Mouse (Mus musculus) forebrain, embryonic 10.5 days (tissue): ENCODE measurements around the gene Unc5b. TPM values are rescaled to one million over a fixed set of nuclear protein-coding genes. Genes with fewer than 3 reads are reported as not detected.

Source experiments
- DNase-seq: peaks from one replicate; pipeline ENCODE4 v3.0.0-alpha.2; 2017; ENCODE audit warnings: low spot score; ENCODE audit errors: extremely low spot score
- H3K27ac ChIP-seq: fragments of 300-500 bp; sonication (generic); 2 replicates; pipeline ENCODE4 v1.5.1; 2016; ENCODE audit warnings: mild to moderate bottlenecking
- H3K27me3 ChIP-seq: fragments of 300-500 bp; sonication (generic); 2 replicates; pipeline ENCODE4 v1.6.1; 2016; ENCODE audit warnings: mild to moderate bottlenecking; ENCODE audit not compliant: poor library complexity, severe bottlenecking
- H3K36me3 ChIP-seq: fragments of 300-500 bp; sonication (generic); replicated peaks from 2 replicates; pipeline ENCODE4 v1.6.1; 2016; ENCODE audit warnings: mild to moderate bottlenecking, moderate library complexity
- H3K4me1 ChIP-seq: fragments of 300-500 bp; sonication (generic); 2 replicates; pipeline ENCODE4 v1.6.1; 2016
- H3K4me3 ChIP-seq: fragments of 300-500 bp; sonication (generic); 2 replicates; pipeline ENCODE4 v1.5.1; 2016; ENCODE audit warnings: mild to moderate bottlenecking, moderate library complexity
- H3K9me3 ChIP-seq: fragments of 300-500 bp; sonication (generic); 2 replicates; pipeline ENCODE4 v1.6.1; 2016; ENCODE audit warnings: mild to moderate bottlenecking, moderate library complexity
- WGBS: fragments of 180-500 bp; shearing (Covaris S2); methylation state at CpG from one replicate; pipeline ENCODE4 v1.1.7; 2016; 5-methylcytosine and 5-hydroxymethylcytosine counted together
- polyA plus RNA-seq: library from polyadenylated mRNA; unstranded; fragments of >200 nt; fragmentation: Nextera tagmentation; extraction: Ambion mirVana; gene quantifications from 2 replicates; pipeline ENCODE4 v1.2.1, GENCODE M21; 2016

Gene Unc5b
- polyA plus RNA-seq, 1 experiment from 2014 or later, result 3.4 TPM

GRCm38 (mm10) chr10:60803971-60804370 lies 27.4 kb downstream of the Unc5b start:
- Histone ChIP-seq H3K27me3 (peaks cover 58% of the 10 kb centered on the region), H3K4me3 (no peak overlapping the region), H3K27ac (no peak overlapping the region), H3K36me3 (no peaks in the 10 kb centered on the region), H3K9me3 (no peaks in the 10 kb centered on the region), H3K4me1 (peaks cover 95% of the 10 kb centered on the region)
- no peak for DNase-seq
- 94% methylated on average over 10 of the region's 10 CpGs for WGBS

DNA sequence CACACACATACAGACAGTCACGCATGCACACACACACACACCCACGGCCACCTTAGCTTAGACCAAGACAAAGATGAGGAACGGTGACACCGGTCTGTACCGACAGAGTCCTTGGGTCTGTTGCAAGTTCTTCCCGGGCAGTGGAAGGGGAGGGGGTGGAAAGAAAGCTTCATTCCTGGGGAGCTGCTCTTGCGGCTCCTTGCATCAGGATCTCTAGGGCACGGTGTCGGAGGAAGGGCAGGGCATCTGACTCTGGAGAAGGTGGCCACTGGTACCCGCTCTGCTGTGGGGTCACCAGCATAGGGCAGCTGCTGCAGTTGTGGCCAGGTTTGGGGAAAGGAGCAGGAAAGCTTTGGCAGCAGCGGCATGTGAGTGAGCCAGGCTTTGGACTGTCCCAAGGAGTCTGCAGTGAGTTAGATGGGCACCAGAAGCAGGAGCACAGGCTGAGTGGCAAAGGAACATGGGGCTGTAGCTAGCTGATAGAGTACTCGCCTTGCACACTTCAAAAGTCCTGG lies 29.4 kb downstream of the Unc5b start:
- Histone ChIP-seq H3K27me3 (peaks cover 52% of the 10 kb centered on the region), H3K4me3 (no peak overlapping the region), H3K9me3 (no peaks in the 10 kb centered on the region), H3K4me1 (peaks cover 88% of the 10 kb centered on the region), H3K36me3 (no peaks in the 10 kb centered on the region), H3K27ac (peak overlapping the region; percentile 54; the same call in 1 of the 2 replicates)
- 73% methylated on average over 12 of the region's 12 CpGs for WGBS
- DNase-seq, result no peak

GRCm38 (mm10) chr10:60801168-60801897 lies 30.0 kb downstream of the Unc5b start:
- H3K4me3 ChIP-seq, result no peak overlapping the region
- H3K4me1 ChIP-seq, result peaks cover 88% of the 10 kb centered on the region
- H3K27ac ChIP-seq, result peak overlapping the region; percentile 54
- H3K36me3 ChIP-seq, result no peaks in the 10 kb centered on the region
- no peak for DNase-seq
- 45% methylated on average over 11 of the region's 11 CpGs for WGBS
- no peaks in the 10 kb centered on the region for H3K9me3 ChIP-seq
- peaks cover 54% of the 10 kb centered on the region for H3K27me3 ChIP-seq

DNA sequence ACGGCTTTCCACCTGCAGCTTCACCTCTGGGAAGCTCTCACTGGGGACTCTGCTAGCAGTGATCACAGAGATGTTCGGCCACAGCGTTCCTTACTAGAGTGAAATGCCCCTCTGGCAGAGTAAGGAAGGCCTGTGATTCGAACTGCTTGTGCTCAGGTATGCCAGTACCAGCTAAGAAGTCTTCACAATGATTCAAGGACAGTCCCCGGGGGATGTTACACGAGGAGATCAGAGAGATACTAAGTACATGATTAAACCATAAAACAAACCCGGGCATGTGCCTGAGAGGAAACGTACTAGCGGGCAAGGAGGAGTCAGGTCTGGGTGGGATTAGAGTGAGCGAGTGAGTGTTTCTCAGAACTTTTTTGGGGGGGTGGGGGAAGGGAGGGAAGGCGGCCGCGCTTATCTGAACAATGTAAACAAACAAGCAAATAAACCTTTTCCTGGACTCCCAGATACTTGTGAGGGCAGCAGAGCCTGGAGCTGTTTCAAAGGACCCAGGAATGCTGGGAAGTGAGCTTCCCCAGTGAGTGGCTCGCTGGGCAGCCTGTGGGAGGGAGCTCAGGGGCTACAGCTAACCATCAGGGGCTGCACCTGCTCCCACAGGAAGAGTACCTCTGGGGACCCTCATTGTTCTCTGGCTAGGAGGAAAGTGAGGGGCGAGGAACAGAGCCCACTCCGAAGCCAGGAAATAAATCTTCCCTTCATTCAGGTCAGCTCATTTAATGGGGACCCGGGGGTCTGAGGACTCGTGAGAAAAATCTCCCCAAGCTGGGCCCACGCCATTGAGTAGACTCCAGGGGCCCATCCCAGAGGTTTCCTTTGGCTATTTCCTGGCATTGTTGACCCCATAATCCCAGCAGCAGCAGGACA lies 30.9 kb downstream of the Unc5b start:
- peaks cover 61% of the 10 kb centered on the region for H3K27me3 ChIP-seq

GRCm38 (mm10) chr10:60797682-60798422 lies 33.5 kb downstream of the Unc5b start:
- Histone ChIP-seq H3K27me3 (peaks cover 58% of the 10 kb centered on the region), H3K36me3 (no peaks in the 10 kb centered on the region), H3K9me3 (no peaks in the 10 kb centered on the region), H3K4me3 (no peak overlapping the region), H3K27ac (no peak overlapping the region), H3K4me1 (peaks cover 91% of the 10 kb centered on the region)
- DNase-seq, result no peak
- WGBS, result 86% methylated on average over 14 of the region's 14 CpGs

More for the DNA sequence above, 30.9 kb downstream of the Unc5b start:
- Histone ChIP-seq H3K36me3 (no peaks in the 10 kb centered on the region), H3K4me1 (peaks cover 88% of the 10 kb centered on the region), H3K27ac (peak overlapping the region; percentile 9; the same call in 1 of the 2 replicates), H3K4me3 (no peak overlapping the region), H3K9me3 (no peaks in the 10 kb centered on the region)
- WGBS, result 20% methylated on average over 19 of the region's 19 CpGs
- no peak for DNase-seq

- DNase-seq, result no peak
- H3K36me3 ChIP-seq, result no peaks in the 10 kb centered on the region
- peaks cover 94% of the 10 kb centered on the region for H3K4me1 ChIP-seq
- no peak overlapping the region for H3K4me3 ChIP-seq
- WGBS, result 87% methylated on average over 7 of the region's 7 CpGs
- H3K9me3 ChIP-seq, result no peaks in the 10 kb centered on the region
- peaks cover 55% of the 10 kb centered on the region for H3K27me3 ChIP-seq
- H3K27ac ChIP-seq, result peak overlapping the region; percentile 81; the same call in 1 of the 2 replicates
Measured at GRCm38 (mm10) chr10:60796474-60796873, 34.9 kb downstream of the Unc5b start.

GRCm38 (mm10) chr10:60796028-60796427 lies 35.4 kb downstream of the Unc5b start:
- DNase-seq, result no peak
- Histone ChIP-seq H3K27ac (peak overlapping the region; percentile 81; the same call in 1 of the 2 replicates), H3K27me3 (peaks cover 54% of the 10 kb centered on the region), H3K4me1 (peaks cover 91% of the 10 kb centered on the region), H3K36me3 (no peaks in the 10 kb centered on the region), H3K9me3 (no peaks in the 10 kb centered on the region), H3K4me3 (no peak overlapping the region)
- WGBS, result 72% methylated on average over 5 of the region's 5 CpGs

GRCm38 (mm10) chr10:60794792-60795191 lies 36.6 kb downstream of the Unc5b start:
- peaks cover 42% of the 10 kb centered on the region for H3K27me3 ChIP-seq
- DNase-seq, result no peak
- no peaks in the 10 kb centered on the region for H3K9me3 ChIP-seq
- peaks cover 78% of the 10 kb centered on the region for H3K4me1 ChIP-seq
- WGBS, result 31% methylated on average over 8 of the region's 8 CpGs
- no peaks in the 10 kb centered on the region for H3K36me3 ChIP-seq
- peak overlapping the region; percentile 81 for H3K27ac ChIP-seq
- no peak overlapping the region for H3K4me3 ChIP-seq

- no peak overlapping the region for H3K4me3 ChIP-seq
- H3K4me1 ChIP-seq, result peaks cover 76% of the 10 kb centered on the region
- no peaks in the 10 kb centered on the region for H3K9me3 ChIP-seq
- 20% methylated on average over 11 of the region's 11 CpGs for WGBS
- H3K27me3 ChIP-seq, result peaks cover 38% of the 10 kb centered on the region
- H3K36me3 ChIP-seq, result no peaks in the 10 kb centered on the region
- peak overlapping the region; percentile 81 for H3K27ac ChIP-seq
- peak; percentile 45 for DNase-seq
Measured at GRCm38 (mm10) chr10:60794374-60794773, 37.0 kb downstream of the Unc5b start.

- DNase-seq, result no peak
- WGBS, result 7% methylated on average over 11 of the region's 11 CpGs
- H3K36me3 ChIP-seq, result no peaks in the 10 kb centered on the region
- peaks cover 32% of the 10 kb centered on the region; the same call in 1 of the 2 replicates for H3K27me3 ChIP-seq
- peak overlapping the region; percentile 81 for H3K27ac ChIP-seq
- H3K4me1 ChIP-seq, result peaks cover 70% of the 10 kb centered on the region
- peak overlapping the region; percentile 18; the same call in 1 of the 2 replicates for H3K4me3 ChIP-seq
- no peaks in the 10 kb centered on the region for H3K9me3 ChIP-seq
Measured at GRCm38 (mm10) chr10:60792841-60793240, 38.5 kb downstream of the Unc5b start.

DNA sequence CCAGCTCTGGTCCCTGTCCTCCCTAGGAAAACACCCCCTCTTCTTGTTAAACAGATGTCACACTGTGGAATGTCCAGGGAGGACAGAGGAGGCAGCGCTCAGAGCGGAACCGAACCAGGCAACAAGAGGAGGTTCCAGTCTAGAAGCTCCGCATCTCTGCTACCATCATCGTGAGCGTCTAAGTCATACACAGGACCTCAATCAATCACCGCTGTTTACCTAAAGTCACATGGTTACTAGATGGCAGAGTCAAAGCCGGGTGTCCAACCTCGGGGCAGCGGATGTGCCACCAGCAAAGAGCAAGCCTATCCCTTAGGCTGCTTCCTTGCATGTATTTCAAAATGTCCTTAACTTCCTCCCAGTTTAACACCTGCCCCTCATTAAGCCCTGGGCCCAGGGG lies 39.0 kb downstream of the Unc5b start:
- Histone ChIP-seq H3K4me3 (no peak overlapping the region), H3K36me3 (no peaks in the 10 kb centered on the region), H3K27ac (peak overlapping the region; percentile 81), H3K9me3 (no peaks in the 10 kb centered on the region), H3K27me3 (peaks cover 32% of the 10 kb centered on the region; the same call in 1 of the 2 replicates), H3K4me1 (peaks cover 73% of the 10 kb centered on the region)
- WGBS, result 61% methylated on average over 10 of the region's 10 CpGs
- no peak for DNase-seq

GRCm38 (mm10) chr10:60790912-60791311 lies 40.5 kb downstream of the Unc5b start:
- 85% methylated on average over 6 of the region's 6 CpGs for WGBS
- H3K4me1 ChIP-seq, result peaks cover 70% of the 10 kb centered on the region

More at GRCm38 (mm10) chr10:60790912-60791311, 40.5 kb downstream of the Unc5b start:
- Histone ChIP-seq H3K36me3 (no peaks in the 10 kb centered on the region), H3K27ac (no peak overlapping the region), H3K4me3 (no peak overlapping the region), H3K27me3 (peaks cover 26% of the 10 kb centered on the region; the same call in 1 of the 2 replicates), H3K9me3 (no peaks in the 10 kb centered on the region)
- DNase-seq, result no peak
